Mouse (Mus musculus) stomach, postnatal 0 days (tissue): ENCODE results near the gene Cdk4.

Experiments
- CTCF ChIP-seq: IDR thresholded peaks from 2 replicates; pipeline ENCODE4 v1.5.1; 2016; ENCODE audit warnings: antibody characterized with exemption, low read depth, mild to moderate bottlenecking, moderate library complexity
- EP300 ChIP-seq: optimal IDR thresholded peaks from 2 replicates; pipeline ENCODE3; 2016; ENCODE audit warnings: antibody characterized with exemption

DNA sequence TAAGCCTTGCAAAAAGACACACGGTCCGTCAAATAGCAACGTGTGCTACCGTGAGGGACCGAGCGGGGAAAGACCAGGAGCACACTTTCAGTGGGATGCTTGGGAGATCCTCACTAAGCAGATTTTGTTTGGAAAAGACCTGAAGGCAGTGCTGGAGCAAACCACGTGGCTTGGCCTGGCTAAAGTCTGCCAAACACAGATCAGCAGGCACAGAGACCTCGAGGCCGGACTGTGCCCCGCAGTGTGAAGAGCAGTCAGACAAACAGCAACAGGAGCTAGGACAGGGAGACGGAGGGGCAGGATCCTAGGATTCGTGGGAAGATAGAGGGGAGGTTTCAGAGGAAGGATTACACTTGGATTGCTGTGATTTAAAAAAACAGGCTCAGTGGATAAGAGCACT lies 27.1 kb upstream of the Cdk4 start:
- TF ChIP-seq EP300 (no peak), CTCF (no peak)
